Comparison of ENCODE assay signal across 27 mouse cellular contexts in genomic region chr8:123666832-123667231, GRCm38 (mm10). TPM values are rescaled to one million over a fixed set of nuclear protein-coding genes. Genes with fewer than 3 reads are reported as not detected.
DNase-seq lines count a peak whose midpoint lies in the region; ATAC-seq and TF ChIP-seq lines count a peak whose summit lies in the region.
"Had no signal": no experiment of that assay in that cellular context is flagged by ENCODE, and none has a peak within 500 bp of the region (broad histone marks: within the 10 kb centered on the region; RNA-seq: fewer than 3 reads in every experiment).

No protein-coding gene starts in this region.

- no peaks in the 10 kb centered on the region for H3K27me3 ChIP-seq in liver, embryonic 13.5 days
- no peaks in the 10 kb centered on the region for H3K27me3 ChIP-seq in liver, postnatal 0 days (ENCODE audit: insufficient read depth, low read length)
- no peaks in the 10 kb centered on the region for H3K27me3 ChIP-seq in stomach, postnatal 0 days (ENCODE audit: control insufficient read depth, insufficient read depth, low read length)
- no peaks in the 10 kb centered on the region for H3K27me3 ChIP-seq in intestine, embryonic 15.5 days (replicated peaks)
- H3K27me3 ChIP-seq: embryonic facial prominence, embryonic 12.5 days; embryonic facial prominence, embryonic 15.5 days; heart, embryonic 15.5 days; hindbrain, embryonic 13.5 days had no signal

- no peak overlapping the region for H3K9ac ChIP-seq in liver, embryonic 13.5 days
- H3K9ac ChIP-seq in liver, postnatal 0 days (replicated peaks) = no peak overlapping the region
- H3K9ac ChIP-seq in stomach, postnatal 0 days (ENCODE audit: low read length) = no peak overlapping the region
- H3K9ac ChIP-seq in intestine, embryonic 15.5 days = no peak overlapping the region
- H3K9ac ChIP-seq: embryonic facial prominence, embryonic 12.5 days; embryonic facial prominence, embryonic 15.5 days; heart, embryonic 12.5 days; heart, embryonic 15.5 days; hindbrain, embryonic 13.5 days had no signal

- TF ChIP-seq EP300 in liver, postnatal 0 days (IDR thresholded peaks at IDR 0.05; ENCODE audit: low read depth) = no peak
- no peak for TF ChIP-seq EP300 in stomach, postnatal 0 days (optimal IDR thresholded peaks at IDR 0.05)

- TF ChIP-seq CTCF in liver, postnatal 0 days (IDR thresholded peaks at IDR 0.05; ENCODE audit: low read depth) = no peak
- no peak for TF ChIP-seq CTCF in stomach, postnatal 0 days (IDR thresholded peaks at IDR 0.05; ENCODE audit: low read depth)
- TF ChIP-seq CTCF in layer of hippocampus, adult 2 months (conservative IDR thresholded peaks at IDR 0.05) = no peak

- no peak for ATAC-seq in liver, embryonic 13.5 days (ENCODE audit: low read depth)
- no peak for ATAC-seq in liver, postnatal 0 days
- ATAC-seq in stomach, postnatal 0 days (ENCODE audit: low FRiP score, low TSS enrichment) = peak; percentile 51
- ATAC-seq in intestine, embryonic 15.5 days = no peak
- ATAC-seq: forebrain, embryonic 14.5 days; hindbrain, embryonic 16.5 days had no signal

- H3K4me3 ChIP-seq in liver, embryonic 13.5 days (replicated peaks) = no peak overlapping the region
- H3K4me3 ChIP-seq in liver, postnatal 0 days (ENCODE audit: low read depth, low read length) = no peak overlapping the region
- no peak overlapping the region for H3K4me3 ChIP-seq in stomach, postnatal 0 days (ENCODE audit: low read depth, low read length)
- no peak overlapping the region for H3K4me3 ChIP-seq in intestine, embryonic 15.5 days (replicated peaks)
- H3K4me3 ChIP-seq in layer of hippocampus, adult 2 months = no peak overlapping the region
- H3K4me3 ChIP-seq: embryonic facial prominence, embryonic 12.5 days; embryonic facial prominence, embryonic 15.5 days; heart, embryonic 12.5 days; heart, embryonic 15.5 days; hindbrain, embryonic 10.5 days; hindbrain, embryonic 13.5 days had no signal

- DNase-seq in liver, embryonic 13.5 days = peak; percentile 6
- no peak for DNase-seq in liver, postnatal 0 days
- peak; percentile 67 for DNase-seq in ES-CJ7 (ENCODE audit: low read depth, low spot score)
- DNase-seq in c-Kit-positive CD71-positive TER-119-negative erythroid progenitor cells, embryonic 14.5 days (ENCODE audit: low read depth) = peak; percentile 11
- DNase-seq in stomach, postnatal 0 days (ENCODE audit: low spot score) = no peak
- DNase-seq in urinary bladder, adult 2 months (ENCODE audit: low spot score) = no peak
- DNase-seq in layer of hippocampus, adult 2 months (ENCODE audit: low spot score in 2 of 2) = no peak
- DNase-seq: adrenal gland, adult 2 months; adrenal gland, postnatal 14 days; B cell, adult 2 months; cerebellum, adult 18-20 months; cerebellum, adult 9-10 months; cerebellum, postnatal 14 days; gastrocnemius, postnatal 25 days; heart, adult 18-20 months; heart, postnatal 10 days; heart, postnatal 36 days had no signal

- peaks cover 13% of the 10 kb centered on the region for H3K4me1 ChIP-seq in liver, embryonic 13.5 days (replicated peaks)
- peaks cover 8% of the 10 kb centered on the region for H3K4me1 ChIP-seq in liver, postnatal 0 days (ENCODE audit: insufficient read depth)
- H3K4me1 ChIP-seq in stomach, postnatal 0 days (replicated peaks; ENCODE audit: control insufficient read depth, insufficient read depth) = no peaks in the 10 kb centered on the region
- H3K4me1 ChIP-seq in intestine, embryonic 15.5 days (replicated peaks) = 0 out of 2 replicates have a peak, but pooled peaks cover 3% of the 10 kb centered on the region
- H3K4me1 ChIP-seq: embryonic facial prominence, embryonic 12.5 days; embryonic facial prominence, embryonic 15.5 days had no signal

- no peaks in the 10 kb centered on the region for H3K9me3 ChIP-seq in liver, embryonic 13.5 days (replicated peaks)
- no peaks in the 10 kb centered on the region for H3K9me3 ChIP-seq in liver, postnatal 0 days (ENCODE audit: low read length)
- no peaks in the 10 kb centered on the region for H3K9me3 ChIP-seq in stomach, postnatal 0 days (ENCODE audit: control insufficient read depth, low read length)
- H3K9me3 ChIP-seq in intestine, embryonic 15.5 days = no peaks in the 10 kb centered on the region
- H3K9me3 ChIP-seq: embryonic facial prominence, embryonic 12.5 days; embryonic facial prominence, embryonic 15.5 days; heart, embryonic 12.5 days; heart, embryonic 15.5 days; hindbrain, embryonic 10.5 days; hindbrain, embryonic 13.5 days had no signal

- no peak overlapping the region for H3K4me2 ChIP-seq in liver, embryonic 13.5 days
- no peak overlapping the region for H3K4me2 ChIP-seq in liver, postnatal 0 days (ENCODE audit: low read depth, low read length)
- no peak overlapping the region for H3K4me2 ChIP-seq in stomach, postnatal 0 days (replicated peaks; ENCODE audit: low read depth)
- H3K4me2 ChIP-seq in intestine, embryonic 15.5 days (replicated peaks) = no peak overlapping the region
- H3K4me2 ChIP-seq: embryonic facial prominence, embryonic 12.5 days; embryonic facial prominence, embryonic 15.5 days; heart, embryonic 12.5 days; heart, embryonic 15.5 days; hindbrain, embryonic 13.5 days had no signal

- H3K27ac ChIP-seq in liver, embryonic 13.5 days = no peak overlapping the region
- H3K27ac ChIP-seq in liver, postnatal 0 days (ENCODE audit: low read depth) = no peak overlapping the region
- no peak overlapping the region for H3K27ac ChIP-seq in stomach, postnatal 0 days (replicated peaks)
- no peak overlapping the region for H3K27ac ChIP-seq in intestine, embryonic 15.5 days
- H3K27ac ChIP-seq in layer of hippocampus, adult 2 months = no peak overlapping the region
- H3K27ac ChIP-seq: embryonic facial prominence, embryonic 12.5 days; embryonic facial prominence, embryonic 15.5 days; heart, embryonic 15.5 days; hindbrain, embryonic 10.5 days; hindbrain, embryonic 13.5 days had no signal

- H3K36me3 ChIP-seq in liver, embryonic 13.5 days = no peaks in the 10 kb centered on the region
- peaks cover 10% of the 10 kb centered on the region; the same call in 1 of the 2 replicates for H3K36me3 ChIP-seq in liver, postnatal 0 days (replicated peaks; ENCODE audit: insufficient read depth, low read length)
- no peaks in the 10 kb centered on the region for H3K36me3 ChIP-seq in stomach, postnatal 0 days (ENCODE audit: control insufficient read depth, insufficient read depth, low read length)
- H3K36me3 ChIP-seq in intestine, embryonic 15.5 days = 0 out of 2 replicates have a peak, but pooled peaks cover 3% of the 10 kb centered on the region

- 48% methylated on average over 1 of the region's 1 CpGs for WGBS in liver, embryonic 13.5 days (ENCODE audit: insufficient replicate concordance)
- WGBS in liver, postnatal 0 days (ENCODE audit: insufficient replicate concordance) = 67% methylated on average over 1 of the region's 1 CpGs
- 62% methylated on average over 1 of the region's 1 CpGs for WGBS in stomach, postnatal 0 days
- WGBS in intestine, embryonic 15.5 days = 93% methylated on average over 1 of the region's 1 CpGs

RNA-seq across cellular contexts. Expression of gene Rhou, which starts 13.1 kb away (rescaled TPM):
- 0.78 and 1.3 TPM in 2 replicates for polyA plus RNA-seq in liver, embryonic 13.5 days (2015; fragmentation: Nextera tagmentation; extraction: Ambion mirVana)
- polyA plus RNA-seq in liver, postnatal 0 days (2015; fragmentation: Nextera tagmentation; extraction: Ambion mirVana) = 2.8 and 3.8 TPM in 2 replicates
- polyA plus RNA-seq in stomach, postnatal 0 days (2015; fragmentation: Nextera tagmentation; extraction: Ambion mirVana) = 7.3 and 10.9 TPM in 2 replicates
- 20.1 and 21.4 TPM in 2 replicates for polyA plus RNA-seq in urinary bladder, adult 2 months (2012; rRNA removed)
- 6.4 and 7.6 TPM in 2 replicates for polyA plus RNA-seq in intestine, embryonic 15.5 days (2015; fragmentation: Nextera tagmentation; extraction: Ambion mirVana)
- total RNA-seq in layer of hippocampus, adult 2 months (2021) = 10 to 100 TPM; 43.9 to 44.7 TPM
- total RNA-seq: MEL had no signal

Comparison
In these comparisons a context has a peak if more than half of its experiments do, and no peak if none do; other contexts are left out.
1. DNase-seq: peak in liver, embryonic 13.5 days (single experiment), ES-CJ7 (single experiment) and c-Kit-positive CD71-positive TER-119-negative erythroid progenitor cells, embryonic 14.5 days (single experiment); none in liver, postnatal 0 days (single experiment), stomach, postnatal 0 days (single experiment), urinary bladder, adult 2 months (single experiment) and layer of hippocampus, adult 2 months (0 of 2).